Mouse (Mus musculus) hindbrain, embryonic 12.5 days (tissue): Measurements from ENCODE around the gene Tshr. TPM values are rescaled to one million over a fixed set of nuclear protein-coding genes. Genes with fewer than 3 reads are reported as not detected.

ENCODE experiments used
- ATAC-seq: fragments of 200-750 bp; cut with Nextera tagmentation; 2 replicates; pipeline ENCODE4 v1.8.0; 2017; ENCODE audit warnings: moderate TSS enrichment; ENCODE audit not compliant: low FRiP score
- H3K27ac ChIP-seq: fragments of 300-500 bp; sonication (generic); 2 replicates; pipeline ENCODE4 v1.5.1; 2016; ENCODE audit warnings: mild to moderate bottlenecking
- H3K27me3 ChIP-seq: fragments of 300-500 bp; sonication (generic); 2 replicates; pipeline ENCODE4 v1.6.1; 2016; ENCODE audit warnings: mild to moderate bottlenecking
- H3K36me3 ChIP-seq: fragments of 300-500 bp; sonication (generic); 2 replicates; pipeline ENCODE4 v1.6.1; 2016; ENCODE audit warnings: mild to moderate bottlenecking
- H3K4me1 ChIP-seq: fragments of 300-500 bp; sonication (generic); 2 replicates; pipeline ENCODE4 v1.6.1; 2016
- H3K4me2 ChIP-seq: fragments of 300-500 bp; sonication (generic); replicated peaks from 2 replicates; pipeline ENCODE4 v1.6.1; 2016; ENCODE audit warnings: mild to moderate bottlenecking
- H3K4me3 ChIP-seq: fragments of 300-500 bp; sonication (generic); 2 replicates; pipeline ENCODE4 v1.5.1; 2016; ENCODE audit warnings: mild to moderate bottlenecking
- H3K9ac ChIP-seq: fragments of 300-500 bp; sonication (generic); 2 replicates; pipeline ENCODE4 v1.6.1; 2016; ENCODE audit warnings: mild to moderate bottlenecking, moderate library complexity
- H3K9me3 ChIP-seq: fragments of 300-500 bp; sonication (generic); replicated peaks from 2 replicates; pipeline ENCODE4 v1.6.1; 2016; ENCODE audit warnings: mild to moderate bottlenecking
- WGBS: fragments of 180-500 bp; shearing (Covaris S2); methylation state at CpG from one replicate; pipeline ENCODE4 v1.1.7; 2016; 5-methylcytosine and 5-hydroxymethylcytosine counted together
- polyA plus RNA-seq: library from polyadenylated mRNA; unstranded; fragments of >200 nt; fragmentation: Nextera tagmentation; extraction: Ambion mirVana; gene quantifications from 2 replicates; pipeline ENCODE4 v1.2.1, GENCODE M21; 2016

Gene Tshr
- polyA plus RNA-seq, 1 experiment from 2014 or later = 0.25 TPM

GRCm38 (mm10) chr12:91590716-91591115 lies 206.4 kb downstream of the Tshr start:
- H3K4me2 ChIP-seq = peak overlapping the region; percentile 64
- no peak for ATAC-seq
- peaks cover 3% of the 10 kb centered on the region for H3K36me3 ChIP-seq
- H3K27me3 ChIP-seq = no peaks in the 10 kb centered on the region
- peak overlapping the region; percentile 100 for H3K9ac ChIP-seq
- H3K27ac ChIP-seq = peak overlapping the region; percentile 100
- H3K9me3 ChIP-seq = no peaks in the 10 kb centered on the region
- H3K4me1 ChIP-seq = peaks cover 11% of the 10 kb centered on the region
- 31% methylated on average over 6 of the region's 6 CpGs for WGBS
- peak overlapping the region; percentile 89 for H3K4me3 ChIP-seq

- Histone ChIP-seq H3K27me3 (no peaks in the 10 kb centered on the region), H3K4me1 (peaks cover 11% of the 10 kb centered on the region), H3K27ac (peak overlapping the region; percentile 100; the same call in 1 of the 2 replicates), H3K9ac (no peak overlapping the region), H3K4me3 (peak overlapping the region; percentile 89; the same call in 1 of the 2 replicates), H3K4me2 (peak overlapping the region; percentile 64), H3K9me3 (no peaks in the 10 kb centered on the region), H3K36me3 (no peaks in the 10 kb centered on the region)
- no peak for ATAC-seq
- WGBS = 78% methylated on average over 1 of the region's 1 CpGs
Measured at GRCm38 (mm10) chr12:91591191-91591590, 206.8 kb downstream of the Tshr start.

- Histone ChIP-seq H3K9me3 (no peaks in the 10 kb centered on the region), H3K9ac (no peak overlapping the region), H3K4me3 (no peak overlapping the region), H3K4me2 (no peak overlapping the region), H3K4me1 (peaks cover 7% of the 10 kb centered on the region), H3K36me3 (no peaks in the 10 kb centered on the region), H3K27me3 (no peaks in the 10 kb centered on the region), H3K27ac (no peak overlapping the region)
- WGBS = 96% methylated on average over 3 of the region's 3 CpGs
- no peak for ATAC-seq
Measured at GRCm38 (mm10) chr12:91592128-91592527, 207.8 kb downstream of the Tshr start.

Other genes starting within 250 kb of the Tshr start
- gene Cep128, start 154 bp upstream of the Tshr start, polyA plus RNA-seq = 8.1 and 8.7 TPM in 2 replicates
- gene Gtf2a1, start 205.9 kb downstream of the Tshr start, polyA plus RNA-seq = 78.2 and 86.8 TPM in 2 replicates